Mouse (Mus musculus): ENCODE data around the gene Klhl35. TPM values are rescaled to one million over a fixed set of nuclear protein-coding genes. Genes with fewer than 3 reads are reported as not detected.

Gene Klhl35
- polyA plus RNA-seq, 1 experiment from 2014 or later = 1.8 TPM

DNA sequence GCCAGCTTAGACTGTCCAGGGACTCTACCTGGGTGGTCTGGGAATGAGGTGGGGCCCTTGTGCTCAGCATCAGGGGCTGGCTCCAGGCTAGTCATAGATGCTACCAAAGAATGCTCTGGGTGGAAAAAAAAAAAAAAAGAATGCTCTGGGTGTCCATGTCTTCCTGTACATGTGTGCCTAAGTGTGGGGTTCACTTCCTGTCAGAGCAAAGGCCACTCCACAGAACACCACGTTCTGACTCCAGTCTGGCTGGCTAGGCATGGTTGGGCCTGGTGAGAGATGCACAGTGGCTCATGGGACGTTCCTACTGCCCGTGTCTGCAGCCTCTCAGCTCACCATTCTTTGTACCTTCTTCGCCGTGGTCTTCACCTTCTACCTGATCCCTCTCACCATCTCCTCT is 17.2 kb upstream of the Klhl35 start:
- Histone ChIP-seq H3K27me3 (replicated peaks; ENCODE audit: insufficient read depth, low read length) (no peaks in the 10 kb centered on the region), H3K9me3 (ENCODE audit: low read length) (no peaks in the 10 kb centered on the region), H3K36me3 (ENCODE audit: insufficient read depth, low read length) (0 out of 2 replicates have a peak, but pooled peaks cover 4% of the 10 kb centered on the region), H3K4me1 (ENCODE audit: insufficient read depth, low read depth, low read length) (no peaks in the 10 kb centered on the region), H3K9ac (replicated peaks; ENCODE audit: low read depth) (no peak overlapping the region), H3K4me2 (replicated peaks; ENCODE audit: low read depth, low read length) (no peak overlapping the region), H3K4me3 (ENCODE audit: low read depth, low read length) (no peak overlapping the region), H3K27ac (ENCODE audit: low read length) (no peak overlapping the region)
- 63% methylated on average over 5 of the region's 5 CpGs for whole genome bisulfite sequencing
- TF ChIP-seq EP300 (IDR thresholded peaks at IDR 0.05) (no peak), CTCF (IDR thresholded peaks at IDR 0.05) (no peak)
- no peak for ATAC-seq
- DNase-seq (ENCODE audit: low spot score) = no peak

DNA sequence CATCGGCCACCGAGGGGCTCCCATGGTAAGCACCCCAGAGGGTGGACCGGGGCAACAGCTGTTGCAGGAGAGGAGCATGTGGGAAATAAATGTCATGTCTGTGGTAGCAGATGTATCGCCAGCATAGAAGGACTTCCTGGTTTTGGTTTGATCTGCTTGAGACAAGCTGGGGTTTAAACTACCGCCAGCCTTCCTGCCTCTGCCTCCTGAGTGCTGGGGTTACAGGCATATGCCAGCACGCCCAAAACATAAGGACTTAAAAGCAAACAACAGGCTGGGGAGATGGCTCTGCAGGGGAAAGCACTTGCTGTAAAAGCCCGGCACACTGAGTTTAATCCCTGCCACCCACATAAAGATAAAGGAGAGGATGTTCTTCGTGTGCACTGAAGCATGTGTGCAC is 16.7 kb upstream of the Klhl35 start:
- TF ChIP-seq EP300 (IDR thresholded peaks at IDR 0.05) (no peak), CTCF (IDR thresholded peaks at IDR 0.05) (no peak)
- Histone ChIP-seq H3K4me2 (replicated peaks; ENCODE audit: low read depth, low read length) (no peak overlapping the region), H3K9me3 (ENCODE audit: low read length) (no peaks in the 10 kb centered on the region), H3K9ac (replicated peaks; ENCODE audit: low read depth) (no peak overlapping the region), H3K4me1 (ENCODE audit: insufficient read depth, low read depth, low read length) (no peaks in the 10 kb centered on the region), H3K4me3 (ENCODE audit: low read depth, low read length) (no peak overlapping the region), H3K27me3 (replicated peaks; ENCODE audit: insufficient read depth, low read length) (no peaks in the 10 kb centered on the region), H3K36me3 (ENCODE audit: insufficient read depth, low read length) (0 out of 2 replicates have a peak, but pooled peaks cover 4% of the 10 kb centered on the region), H3K27ac (ENCODE audit: low read length) (no peak overlapping the region)
- ATAC-seq (no peak), DNase-seq (ENCODE audit: low spot score) (no peak)
- 60% methylated on average over 8 of the region's 8 CpGs for WGBS

DNA sequence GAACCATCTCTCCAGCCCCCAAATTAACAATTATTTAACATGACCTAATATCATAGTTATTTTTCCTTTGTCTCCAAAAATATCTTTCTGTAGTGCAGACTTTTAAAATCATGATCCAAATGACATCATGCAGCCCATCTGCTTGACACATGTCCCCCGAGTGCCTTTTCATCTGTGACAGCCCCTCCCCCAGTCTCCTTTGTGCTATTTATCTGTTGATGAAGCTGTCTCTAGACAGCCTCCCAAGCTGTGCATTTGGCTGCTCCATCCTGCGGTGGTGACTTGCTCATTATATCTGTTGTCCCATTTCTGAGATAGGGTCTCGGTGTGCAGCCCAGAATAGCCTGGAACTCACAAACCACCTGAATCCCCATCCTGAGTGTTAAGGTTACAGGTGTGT is 16.1 kb upstream of the Klhl35 start:
- no peak overlapping the region for H3K9ac ChIP-seq (replicated peaks; ENCODE audit: low read depth)
- ATAC-seq (no peak), DNase-seq (ENCODE audit: low spot score) (no peak)
- WGBS = 73% methylated on average over 3 of the region's 3 CpGs
- no peak overlapping the region for H3K4me2 ChIP-seq (replicated peaks; ENCODE audit: low read depth, low read length)
- H3K9me3 ChIP-seq (ENCODE audit: low read length) = no peaks in the 10 kb centered on the region
- H3K4me3 ChIP-seq (ENCODE audit: low read depth, low read length) = no peak overlapping the region
- 0 out of 2 replicates have a peak, but pooled peaks cover 4% of the 10 kb centered on the region for H3K36me3 ChIP-seq (ENCODE audit: insufficient read depth, low read length)
- no peaks in the 10 kb centered on the region for H3K4me1 ChIP-seq (ENCODE audit: insufficient read depth, low read depth, low read length)
- no peaks in the 10 kb centered on the region for H3K27me3 ChIP-seq (replicated peaks; ENCODE audit: insufficient read depth, low read length)
- no peak overlapping the region for H3K27ac ChIP-seq (ENCODE audit: low read length)
- TF ChIP-seq EP300 (IDR thresholded peaks at IDR 0.05) (no peak), CTCF (IDR thresholded peaks at IDR 0.05) (no peak)

DNA sequence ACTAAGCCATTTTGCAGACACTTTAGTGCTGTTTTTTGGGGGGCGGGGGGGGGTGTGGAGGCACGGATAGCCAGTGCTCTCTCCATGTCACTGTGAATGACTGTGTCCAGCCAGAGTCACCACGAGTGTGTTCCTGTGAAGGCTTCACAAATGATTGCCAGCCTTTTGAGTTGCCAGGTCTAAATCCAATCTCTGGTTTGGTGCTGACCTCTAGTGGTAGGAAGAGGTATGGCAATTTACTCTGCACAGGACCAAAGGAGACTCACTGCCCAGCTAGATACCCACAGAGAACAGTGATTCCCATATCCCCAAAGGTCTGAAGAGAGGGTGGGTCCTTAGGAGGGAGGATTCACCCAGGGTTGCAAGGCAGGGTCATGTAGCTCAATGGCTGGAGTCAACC is 15.1 kb upstream of the Klhl35 start:
- Histone ChIP-seq H3K9ac (replicated peaks; ENCODE audit: low read depth) (no peak overlapping the region), H3K9me3 (ENCODE audit: low read length) (no peaks in the 10 kb centered on the region), H3K27me3 (replicated peaks; ENCODE audit: insufficient read depth, low read length) (no peaks in the 10 kb centered on the region), H3K4me3 (ENCODE audit: low read depth, low read length) (no peak overlapping the region), H3K4me2 (replicated peaks; ENCODE audit: low read depth, low read length) (no peak overlapping the region), H3K27ac (ENCODE audit: low read length) (no peak overlapping the region), H3K36me3 (ENCODE audit: insufficient read depth, low read length) (0 out of 2 replicates have a peak, but pooled peaks cover 4% of the 10 kb centered on the region), H3K4me1 (ENCODE audit: insufficient read depth, low read depth, low read length) (no peaks in the 10 kb centered on the region)
- 3% methylated on average over 3 of the region's 3 CpGs for WGBS
- DNase-seq (ENCODE audit: low spot score) (peak; percentile 90), ATAC-seq (peak; percentile 63)
- TF ChIP-seq CTCF (IDR thresholded peaks at IDR 0.05) (peak; percentile 98), EP300 (IDR thresholded peaks at IDR 0.05) (no peak)

DNA sequence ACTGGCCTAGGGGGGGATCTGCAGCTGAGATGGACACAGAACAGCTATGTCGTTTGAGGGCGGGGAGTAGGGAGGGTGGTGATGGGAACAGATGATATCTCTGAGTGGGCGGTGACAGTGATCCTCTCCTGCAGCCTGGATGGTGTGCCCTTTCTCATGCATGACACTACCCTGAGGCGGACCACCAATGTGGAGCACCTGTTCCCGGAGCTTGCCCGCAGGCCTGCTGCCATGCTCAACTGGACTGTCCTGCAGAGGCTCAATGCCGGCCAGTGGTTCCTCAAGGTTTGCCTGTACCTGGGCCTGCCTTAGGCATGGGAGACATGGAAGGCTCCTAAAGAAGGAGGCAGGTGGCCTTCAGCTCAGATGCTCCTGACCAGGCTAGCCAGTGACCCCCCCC is 12.9 kb upstream of the Klhl35 start:
- H3K4me3 ChIP-seq (ENCODE audit: low read depth, low read length) = no peak overlapping the region
- no peak overlapping the region for H3K4me2 ChIP-seq (replicated peaks; ENCODE audit: low read depth, low read length)
- H3K9ac ChIP-seq (replicated peaks; ENCODE audit: low read depth) = no peak overlapping the region
- H3K27me3 ChIP-seq (replicated peaks; ENCODE audit: insufficient read depth, low read length) = no peaks in the 10 kb centered on the region
- TF ChIP-seq CTCF (IDR thresholded peaks at IDR 0.05) = no peak
- peaks cover 10% of the 10 kb centered on the region; the same call in 1 of the 2 replicates for H3K36me3 ChIP-seq (ENCODE audit: insufficient read depth, low read length)
- no peaks in the 10 kb centered on the region for H3K4me1 ChIP-seq (ENCODE audit: insufficient read depth, low read depth, low read length)
- DNase-seq (ENCODE audit: low spot score) (no peak), ATAC-seq (no peak)
- 86% methylated on average over 7 of the region's 7 CpGs for WGBS
- H3K27ac ChIP-seq (ENCODE audit: low read length) = no peak overlapping the region
- no peaks in the 10 kb centered on the region for H3K9me3 ChIP-seq (ENCODE audit: low read length)

DNA sequence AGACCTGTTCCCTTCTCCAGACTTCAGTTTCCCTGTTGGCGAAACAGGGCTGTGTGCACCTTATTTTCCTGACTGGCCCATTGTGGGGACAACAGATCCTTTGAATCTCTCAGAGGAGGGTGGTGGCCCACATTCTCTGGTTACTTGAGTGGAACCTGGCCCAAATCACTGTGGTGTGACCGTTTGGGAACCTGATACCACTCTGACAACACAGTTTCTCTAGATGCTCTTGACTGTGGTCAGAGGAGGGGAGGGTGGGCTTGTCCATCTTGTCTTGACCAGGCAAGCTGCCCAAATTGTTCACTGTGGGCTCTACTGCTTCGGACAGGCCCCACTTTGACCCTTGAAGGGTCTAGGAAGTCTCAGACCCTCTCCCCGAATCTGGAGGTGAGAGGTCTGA is 11.8 kb upstream of the Klhl35 start:
- no peak overlapping the region for H3K4me3 ChIP-seq (ENCODE audit: low read depth, low read length)
- no peaks in the 10 kb centered on the region for H3K27me3 ChIP-seq (replicated peaks; ENCODE audit: insufficient read depth, low read length)
- TF ChIP-seq CTCF (IDR thresholded peaks at IDR 0.05) = no peak
- no peak for TF ChIP-seq EP300 (IDR thresholded peaks at IDR 0.05)
- no peak overlapping the region for H3K4me2 ChIP-seq (replicated peaks; ENCODE audit: low read depth, low read length)
- DNase-seq (ENCODE audit: low spot score) (no peak), ATAC-seq (no peak)
- peaks cover 6% of the 10 kb centered on the region; the same call in 1 of the 2 replicates for H3K36me3 ChIP-seq (ENCODE audit: insufficient read depth, low read length)
- no peaks in the 10 kb centered on the region for H3K9me3 ChIP-seq (ENCODE audit: low read length)
- H3K9ac ChIP-seq (replicated peaks; ENCODE audit: low read depth) = no peak overlapping the region
- WGBS = 67% methylated on average over 4 of the region's 4 CpGs
- no peaks in the 10 kb centered on the region for H3K4me1 ChIP-seq (ENCODE audit: insufficient read depth, low read depth, low read length)
- H3K27ac ChIP-seq (ENCODE audit: low read length) = no peak overlapping the region

DNA sequence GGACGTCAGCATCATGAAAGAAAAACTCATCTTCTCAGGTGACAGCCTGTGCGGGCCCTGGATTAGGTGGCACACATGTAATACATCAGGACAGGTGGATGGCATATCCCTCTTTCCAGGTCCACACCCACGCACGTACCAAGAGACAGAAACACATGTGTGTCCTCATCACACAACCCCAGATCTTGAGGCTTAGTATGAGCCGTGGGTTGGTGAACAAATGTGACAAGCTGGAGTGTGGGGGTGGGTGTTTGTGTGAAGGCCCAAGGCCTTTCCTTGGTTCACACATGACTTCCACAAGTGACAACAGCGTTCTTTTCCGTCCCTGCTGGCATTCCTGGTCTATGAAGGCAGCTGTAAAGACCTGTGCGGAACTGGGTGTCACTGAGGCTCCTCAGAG is 7.0 kb upstream of the Klhl35 start:
- H3K36me3 ChIP-seq (ENCODE audit: insufficient read depth, low read length) = peaks cover 13% of the 10 kb centered on the region; the same call in 1 of the 2 replicates
- DNase-seq (ENCODE audit: low spot score) (no peak), ATAC-seq (no peak)
- no peak overlapping the region for H3K4me3 ChIP-seq (ENCODE audit: low read depth, low read length)
- no peaks in the 10 kb centered on the region for H3K27me3 ChIP-seq (replicated peaks; ENCODE audit: insufficient read depth, low read length)
- no peaks in the 10 kb centered on the region for H3K9me3 ChIP-seq (ENCODE audit: low read length)
- H3K4me2 ChIP-seq (replicated peaks; ENCODE audit: low read depth, low read length) = no peak overlapping the region
- no peaks in the 10 kb centered on the region for H3K4me1 ChIP-seq (ENCODE audit: insufficient read depth, low read depth, low read length)
- WGBS = 88% methylated on average over 8 of the region's 8 CpGs
- no peak overlapping the region for H3K27ac ChIP-seq (ENCODE audit: low read length)
- H3K9ac ChIP-seq (replicated peaks; ENCODE audit: low read depth) = no peak overlapping the region
- TF ChIP-seq EP300 (IDR thresholded peaks at IDR 0.05) = no peak

Measured in lung, postnatal 0 days (tissue).